ENCODE assay signal across 11 mouse cellular contexts in genomic region chr2:20963226-20963805, GRCm38 (mm10). TPM values are rescaled to one million over a fixed set of nuclear protein-coding genes. Genes with fewer than 3 reads are reported as not detected.
DNase-seq lines count a peak whose midpoint lies in the region; ATAC-seq and TF ChIP-seq lines count a peak whose summit lies in the region.
"Had no signal": no experiment of that assay in that cellular context is flagged by ENCODE, and none has a peak within 500 bp of the region (broad histone marks: within the 10 kb centered on the region; RNA-seq: fewer than 3 reads in every experiment).

No protein-coding gene starts in this region.

- TF ChIP-seq EP300 in liver, postnatal 0 days (IDR thresholded peaks at IDR 0.05; ENCODE audit: low read depth): no peak

- no peak overlapping the region for H3K4me2 ChIP-seq in neural tube, embryonic 11.5 days (ENCODE audit: low read depth)
- peak overlapping the region; percentile 37; the same call in 1 of the 2 replicates for H3K4me2 ChIP-seq in liver, postnatal 0 days (ENCODE audit: low read depth, low read length)
- no peak overlapping the region for H3K4me2 ChIP-seq in kidney, embryonic 15.5 days
- H3K4me2 ChIP-seq: limb, embryonic 13.5 days had no signal

- H3K27ac ChIP-seq in cerebellum, adult 2 months (ENCODE audit: insufficient read depth, low read length): peak overlapping the region; percentile 93
- H3K27ac ChIP-seq in neural tube, embryonic 11.5 days (ENCODE audit: low read depth, low read length): no peak overlapping the region
- H3K27ac ChIP-seq in liver, postnatal 0 days (ENCODE audit: low read depth): 0 out of 2 replicates have a peak overlapping the region, but pooled peaks have one; percentile 13
- no peak overlapping the region for H3K27ac ChIP-seq in kidney, embryonic 15.5 days
- H3K27ac ChIP-seq: limb, embryonic 13.5 days had no signal

- ATAC-seq in neural tube, embryonic 11.5 days (ENCODE audit: insufficient read depth, low FRiP score, low TSS enrichment): no peak
- no peak for ATAC-seq in liver, postnatal 0 days
- no peak for ATAC-seq in kidney, embryonic 15.5 days (replicated peaks; ENCODE audit: low FRiP score)

- H3K4me3 ChIP-seq in cerebellum, adult 2 months (replicated peaks; ENCODE audit: insufficient read depth, low read depth, low read length): peak overlapping the region; percentile 55
- H3K4me3 ChIP-seq in neural tube, embryonic 11.5 days (ENCODE audit: low read depth, low read length): no peak overlapping the region
- no peak overlapping the region for H3K4me3 ChIP-seq in liver, postnatal 0 days (ENCODE audit: low read depth, low read length)
- H3K4me3 ChIP-seq in kidney, embryonic 15.5 days (replicated peaks): no peak overlapping the region
- H3K4me3 ChIP-seq: limb, embryonic 13.5 days; myocyte had no signal

- no peaks in the 10 kb centered on the region for H3K9me3 ChIP-seq in neural tube, embryonic 11.5 days (ENCODE audit: control insufficient read depth, low read length)
- no peaks in the 10 kb centered on the region for H3K9me3 ChIP-seq in liver, postnatal 0 days (ENCODE audit: low read length)
- no peaks in the 10 kb centered on the region for H3K9me3 ChIP-seq in kidney, embryonic 15.5 days (replicated peaks)
- H3K9me3 ChIP-seq: limb, embryonic 13.5 days had no signal

- TF ChIP-seq POLR2A in cerebellum, adult 2 months (IDR thresholded peaks at IDR 0.05; ENCODE audit: borderline replicate concordance, insufficient read depth, low read length): no peak

- WGBS in cerebellum, adult 2 months: 7% methylated on average over 5 of the region's 5 CpGs
- 81% methylated on average over 5 of the region's 5 CpGs for WGBS in neural tube, embryonic 11.5 days
- 52% methylated on average over 5 of the region's 5 CpGs for WGBS in liver, postnatal 0 days (ENCODE audit: insufficient replicate concordance)
- WGBS in kidney, embryonic 15.5 days: 89% methylated on average over 5 of the region's 5 CpGs

- H3K9ac ChIP-seq in neural tube, embryonic 11.5 days (ENCODE audit: low read length): no peak overlapping the region
- H3K9ac ChIP-seq in liver, postnatal 0 days (replicated peaks): no peak overlapping the region
- no peak overlapping the region for H3K9ac ChIP-seq in kidney, embryonic 15.5 days
- H3K9ac ChIP-seq: limb, embryonic 13.5 days had no signal

- peaks cover 14% of the 10 kb centered on the region; the same call in 1 of the 2 replicates for H3K4me1 ChIP-seq in cerebellum, adult 2 months (ENCODE audit: control insufficient read depth, insufficient read depth, low read length)
- H3K4me1 ChIP-seq in neural tube, embryonic 11.5 days (ENCODE audit: control insufficient read depth, insufficient read depth, low read length): peaks cover 27% of the 10 kb centered on the region
- H3K4me1 ChIP-seq in liver, postnatal 0 days (ENCODE audit: insufficient read depth): peaks cover 58% of the 10 kb centered on the region
- H3K4me1 ChIP-seq in kidney, embryonic 15.5 days: peaks cover 44% of the 10 kb centered on the region

- TF ChIP-seq CTCF in cerebellum, adult 2 months (IDR thresholded peaks at IDR 0.05; ENCODE audit: borderline replicate concordance, insufficient read depth, low read depth, low read length): no peak
- no peak for TF ChIP-seq CTCF in liver, postnatal 0 days (IDR thresholded peaks at IDR 0.05; ENCODE audit: low read depth)

- no peaks in the 10 kb centered on the region for H3K27me3 ChIP-seq in cerebellum, adult 2 months (ENCODE audit: control insufficient read depth, insufficient read depth, low read length)
- no peaks in the 10 kb centered on the region for H3K27me3 ChIP-seq in neural tube, embryonic 11.5 days (ENCODE audit: control insufficient read depth, insufficient read depth, low read length)
- H3K27me3 ChIP-seq in liver, postnatal 0 days (ENCODE audit: insufficient read depth, low read length): no peaks in the 10 kb centered on the region
- no peaks in the 10 kb centered on the region for H3K27me3 ChIP-seq in kidney, embryonic 15.5 days
- H3K27me3 ChIP-seq: limb, embryonic 13.5 days had no signal

- no peaks in the 10 kb centered on the region for H3K36me3 ChIP-seq in neural tube, embryonic 11.5 days (ENCODE audit: control insufficient read depth, insufficient read depth, low read length)
- H3K36me3 ChIP-seq in liver, postnatal 0 days (replicated peaks; ENCODE audit: insufficient read depth, low read length): no peaks in the 10 kb centered on the region
- no peaks in the 10 kb centered on the region for H3K36me3 ChIP-seq in kidney, embryonic 15.5 days
- H3K36me3 ChIP-seq: limb, embryonic 13.5 days had no signal

- peak; percentile 52 to 56 for DNase-seq in cerebellum, adult 2 months
- no peak for DNase-seq in cerebellum, adult 18-20 months
- peak; percentile 6 for DNase-seq in neural tube, embryonic 11.5 days (ENCODE audit: low spot score)
- no peak for DNase-seq in neural tube, embryonic 10.5 days (ENCODE audit: extremely low spot score, low spot score)
- DNase-seq in liver, postnatal 0 days: no peak
- no peak for DNase-seq in natural killer cell, adult 2 months (ENCODE audit: low spot score in 2 of 2)
- no peak for DNase-seq in lung, postnatal 10 days
- DNase-seq: kidney, adult 8-10 months had no signal

RNA-seq across cellular contexts. Expression of gene Arhgap21, which starts 5.4 kb away (rescaled TPM):
- 213 and 231 TPM in 2 replicates for polyA plus RNA-seq in cerebellum, adult 2 months (2012; rRNA removed)
- polyA plus RNA-seq in neural tube, embryonic 11.5 days (2014; fragmentation: Nextera tagmentation; extraction: Ambion mirVana): 49.4 and 50.0 TPM in 2 replicates
- 4.5 and 5.5 TPM in 2 replicates for polyA plus RNA-seq in liver, postnatal 0 days (2015; fragmentation: Nextera tagmentation; extraction: Ambion mirVana)
- polyA plus RNA-seq in kidney, embryonic 15.5 days (2015; fragmentation: Nextera tagmentation; extraction: Ambion mirVana): 11.3 and 12.7 TPM in 2 replicates

Comparison
In these comparisons a context has a peak if more than half of its experiments do, and no peak if none do; other contexts are left out.
1. DNase-seq: peak in cerebellum, adult 2 months (2 of 2) and neural tube, embryonic 11.5 days (single experiment); none in cerebellum, adult 18-20 months (0 of 2), neural tube, embryonic 10.5 days (single experiment), liver, postnatal 0 days (single experiment), natural killer cell, adult 2 months (0 of 2) and lung, postnatal 10 days (single experiment).
2. H3K27ac ChIP-seq: peak in cerebellum, adult 2 months (single experiment) and liver, postnatal 0 days (single experiment); none in neural tube, embryonic 11.5 days (single experiment) and kidney, embryonic 15.5 days (single experiment).